16 mouse cellular contexts compared by ENCODE assay signal in the genomic region with DNA sequence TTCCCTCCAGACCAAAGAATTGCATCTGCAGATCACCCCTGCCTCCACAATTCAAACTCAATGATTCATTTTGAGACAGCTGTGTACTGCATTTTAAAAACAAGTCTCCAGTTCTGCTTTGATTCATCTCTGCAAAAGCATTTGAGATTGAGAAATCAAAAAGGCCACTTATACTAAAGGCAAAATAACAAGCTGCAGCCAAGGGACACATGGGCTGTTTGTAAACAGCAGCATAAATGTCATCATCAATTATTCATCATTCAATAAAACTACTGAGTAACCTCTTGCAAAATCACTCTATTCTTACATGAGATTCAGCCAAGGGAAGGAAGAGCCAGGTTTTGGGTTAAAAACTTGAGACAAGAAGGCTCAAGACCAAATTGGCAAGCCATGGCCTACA.
"Had no signal": no experiment of that assay in that cellular context is flagged by ENCODE, and none has a peak within 500 bp of the region (broad histone marks: within the 10 kb centered on the region; RNA-seq: fewer than 3 reads in every experiment).

No protein-coding gene starts in this region.

- H3K4me1 ChIP-seq: limb, embryonic 13.5 days; megakaryocyte, embryonic 14.5 days; midbrain, embryonic 15.5 days; neural tube, embryonic 13.5 days had no signal

- DNase-seq: kidney, adult 9 months; kidney, postnatal 4 days; left cerebral cortex, postnatal 4 days; lung, postnatal 14 days; retina, postnatal 1 day; right cerebral cortex, postnatal 4 days; thymus, postnatal 36 days had no signal

- H3K4me3 ChIP-seq: layer of hippocampus, adult 2 months; limb, embryonic 13.5 days; megakaryocyte, embryonic 14.5 days; midbrain, embryonic 15.5 days; neural tube, embryonic 13.5 days had no signal

- H3K36me3 ChIP-seq: limb, embryonic 13.5 days; midbrain, embryonic 15.5 days; neural tube, embryonic 13.5 days had no signal

- H3K4me2 ChIP-seq: limb, embryonic 13.5 days; midbrain, embryonic 11.5 days; midbrain, embryonic 15.5 days; neural tube, embryonic 13.5 days had no signal

- H3K9me3 ChIP-seq: limb, embryonic 13.5 days; megakaryocyte, embryonic 14.5 days; midbrain, embryonic 15.5 days; neural tube, embryonic 13.5 days had no signal

- H3K9ac ChIP-seq: limb, embryonic 13.5 days; liver, embryonic 14.5 days; midbrain, embryonic 15.5 days; neural tube, embryonic 13.5 days had no signal

- ATAC-seq: intestine, postnatal 0 days; midbrain, embryonic 15.5 days had no signal

- H3K27me3 ChIP-seq: limb, embryonic 13.5 days; megakaryocyte, embryonic 14.5 days; midbrain, embryonic 15.5 days; neural tube, embryonic 13.5 days had no signal

- H3K27ac ChIP-seq: kidney, postnatal 0 days; layer of hippocampus, adult 2 months; limb, embryonic 13.5 days; liver, embryonic 14.5 days; midbrain, embryonic 15.5 days; neural tube, embryonic 13.5 days had no signal
